Mouse (Mus musculus): ENCODE measurements around the gene Slc16a2.

Slc16a2 gene

DNA sequence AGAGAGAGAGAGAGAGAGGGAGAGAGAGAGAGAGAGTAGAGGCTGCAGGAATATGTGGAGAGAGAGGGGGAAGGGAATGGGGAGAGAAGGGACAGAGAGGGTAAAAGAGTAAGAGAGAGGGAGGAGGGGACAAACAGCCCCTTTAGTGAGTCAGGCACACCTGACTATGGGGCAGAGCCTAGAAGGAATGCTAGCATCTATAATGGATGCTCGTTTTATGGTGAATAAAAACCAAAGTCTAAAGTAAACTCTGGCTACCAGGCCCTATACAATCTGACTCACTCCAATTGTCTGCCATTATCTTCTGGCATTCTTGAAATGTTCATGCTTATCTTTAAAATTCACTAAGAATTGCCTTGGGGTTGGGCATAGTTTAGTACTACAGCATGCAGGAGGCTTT is 169.7 kb downstream of the Slc16a2 start:
- DNase-seq (ENCODE audit: low read depth, low spot score): no peak
